In the genomic region with DNA sequence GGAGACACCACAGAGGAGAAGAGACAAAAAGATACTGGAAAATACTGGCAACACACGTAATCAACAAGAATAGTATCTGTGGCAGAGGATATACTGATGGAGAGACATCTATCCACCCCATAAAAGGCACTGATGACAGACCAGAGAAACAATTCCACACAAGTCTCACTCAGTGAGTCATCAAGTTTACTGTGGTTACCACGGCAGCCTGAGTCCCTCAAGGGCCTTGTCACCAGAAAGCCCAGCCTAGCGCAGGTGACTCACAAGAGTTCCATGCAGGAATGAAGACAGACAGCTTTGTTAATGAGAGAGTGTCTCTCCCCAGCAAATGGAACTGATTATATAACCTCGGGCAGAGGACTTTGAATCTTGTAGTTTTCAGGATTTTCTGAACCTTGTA, we compare ENCODE assay signal across 18 mouse cellular contexts.
DNase-seq lines count a peak whose midpoint lies in the region; TF ChIP-seq lines count a peak whose summit lies in the region.
"Had no signal": no experiment of that assay in that cellular context is flagged by ENCODE, and none has a peak within 500 bp of the region (broad histone marks: within the 10 kb centered on the region; RNA-seq: fewer than 3 reads in every experiment).

No protein-coding gene starts in this region.

- peak; percentile 72 for DNase-seq in adrenal gland, adult 2 months
- DNase-seq in adrenal gland, adult 18-20 months (ENCODE audit: low spot score in 2 of 2): no peak
- peak; percentile 78 for DNase-seq in 3134 (ENCODE audit: extremely low read depth, insufficient read length, low spot score)
- DNase-seq in Muller cell, postnatal 12 days (ENCODE audit: inconsistent ontology term): peak; percentile 90
- DNase-seq in brain, adult 2 months (ENCODE audit: low read depth, low spot score): peak; percentile 78
- no peak for DNase-seq in retina, embryonic 14.5 days (ENCODE audit: low spot score)
- DNase-seq in layer of hippocampus, postnatal 25 days (ENCODE audit: extremely low spot score in 1 of 2, low spot score in 1 of 2): no peak
- DNase-seq in gastrocnemius, adult 2 months: no peak
- DNase-seq: B cell, adult 2 months; cerebellum, adult 9-10 months; heart, adult 2 months; right cerebral cortex, postnatal 25 days had no signal

- no peak overlapping the region for H3K4me3 ChIP-seq in gastrocnemius, adult 2 months
- H3K4me3 ChIP-seq: heart, adult 2 months; hindbrain, embryonic 13.5 days; kidney, embryonic 15.5 days; limb, embryonic 12.5 days; megakaryocyte, embryonic 14.5 days had no signal

- intact Hi-C loops in gastrocnemius, adult 2 months (cut with DNase I): no loop called here

- TF ChIP-seq CTCF in gastrocnemius, adult 2 months (IDR thresholded peaks at IDR 0.05): no peak

- H3K27ac ChIP-seq in gastrocnemius, adult 2 months: no peak overlapping the region
- H3K27ac ChIP-seq: heart, adult 2 months; hindbrain, embryonic 13.5 days; kidney, embryonic 15.5 days; limb, embryonic 12.5 days; liver, embryonic 14.5 days; stomach, postnatal 0 days had no signal

Comparison
In these comparisons a context has a peak if more than half of its experiments do, and no peak if none do; other contexts are left out.
1. DNase-seq: peak in adrenal gland, adult 2 months (single experiment), 3134 (single experiment), Muller cell, postnatal 12 days (single experiment) and brain, adult 2 months (single experiment); none in adrenal gland, adult 18-20 months (0 of 2), retina, embryonic 14.5 days (single experiment), layer of hippocampus, postnatal 25 days (0 of 2) and gastrocnemius, adult 2 months (single experiment).